Mouse (Mus musculus) E14TG2a.4 (cell line): Measurements from ENCODE around the gene Itgb1.

Experiments used
- CTCF ChIP-seq: conservative IDR thresholded peaks from 2 replicates; pipeline ENCODE4 v1.5.1; 2014; ENCODE audit warnings: low read length
- NANOG ChIP-seq: IDR thresholded peaks from 2 replicates; pipeline ENCODE4 v1.6.1; 2014; ENCODE audit warnings: borderline replicate concordance, low read length, mixed read lengths
- POU5F1 ChIP-seq: IDR thresholded peaks from 2 replicates; pipeline ENCODE4 v1.6.1; 2014; ENCODE audit warnings: low read length, borderline replicate concordance

DNA sequence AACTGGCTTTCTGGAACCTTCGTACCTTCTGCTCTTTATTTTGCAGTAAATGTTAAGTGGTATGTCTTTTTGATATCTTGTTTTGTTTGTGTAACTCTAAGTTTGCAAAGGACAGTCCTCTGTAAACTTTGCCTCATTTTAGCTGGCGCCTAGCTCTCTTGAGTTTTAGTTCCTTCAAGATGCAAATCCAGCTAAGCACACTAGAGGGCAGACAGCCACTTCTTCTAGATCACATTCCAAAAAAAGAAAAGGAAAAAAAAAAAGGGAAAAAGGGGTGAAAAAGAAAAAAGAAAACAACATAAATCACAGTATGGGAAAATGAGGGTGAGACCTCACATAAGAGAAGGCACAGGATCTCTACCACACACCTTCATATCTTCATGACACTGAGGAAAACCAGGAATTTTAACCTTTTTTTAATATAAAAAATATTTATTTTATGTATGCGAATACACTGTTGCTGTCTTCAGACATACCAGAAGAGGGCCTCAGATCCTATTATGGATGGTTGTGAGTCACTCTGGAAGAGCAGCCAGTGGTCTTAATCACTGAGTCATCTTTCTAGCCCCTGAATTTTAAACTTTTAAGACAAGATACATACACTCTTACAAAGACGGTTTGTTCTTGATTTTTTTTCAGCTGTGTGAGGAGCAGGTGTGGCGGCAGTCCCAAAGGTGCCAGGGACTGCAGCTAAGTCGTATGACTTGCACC is 32.9 kb upstream of the Itgb1 start:
- peak; percentile 51 for TF ChIP-seq CTCF
- no peak for TF ChIP-seq POU5F1
- TF ChIP-seq NANOG: no peak
